Mouse (Mus musculus) ovary, postnatal 36 days (tissue): ENCODE measurements at regions not wholly inside any gene's neighbourhood (a gene's known extent, or its start where the extent isn't known, plus 50 kb on each side); places are given as distances from the start of the nearest gene placed in this dataset.

ENCODE experiments used
- DNase-seq: peaks from one replicate; pipeline ENCODE4 v3.0.0; 2022; ENCODE audit warnings: low spot score, mixed read lengths

- DNase-seq: no peak
Observed at GRCm38 (mm10) chrX:166725761-166726503, 140.4 kb upstream of the Egfl6 start.

- no peak for DNase-seq
Observed at GRCm38 (mm10) chrX:166718075-166718474, 132.6 kb upstream of the Egfl6 start.

- DNase-seq: no peak
Observed at GRCm38 (mm10) chrX:166709306-166709705, 123.8 kb upstream of the Egfl6 start.

GRCm38 (mm10) chrX:166708106-166708505, 122.6 kb upstream of the Egfl6 start:
- DNase-seq: no peak

GRCm38 (mm10) chrX:166707029-166707428, 121.5 kb upstream of the Egfl6 start:
- DNase-seq: no peak

GRCm38 (mm10) chrX:166704311-166704710, 118.8 kb upstream of the Egfl6 start:
- DNase-seq: no peak

- DNase-seq: no peak
Observed at GRCm38 (mm10) chrX:166694219-166694618, 108.7 kb upstream of the Egfl6 start.

GRCm38 (mm10) chrX:166688779-166689178, 103.3 kb upstream of the Egfl6 start:
- DNase-seq: no peak

GRCm38 (mm10) chrX:166673404-166673803, 87.9 kb upstream of the Egfl6 start:
- DNase-seq: no peak

- DNase-seq: no peak
Observed at GRCm38 (mm10) chrX:166672617-166673016, 87.1 kb upstream of the Egfl6 start.

- DNase-seq: no peak
Observed at GRCm38 (mm10) chrX:166671853-166672252, 86.3 kb upstream of the Egfl6 start.

- no peak for DNase-seq
Observed at GRCm38 (mm10) chrX:166666304-166666703, 80.8 kb upstream of the Egfl6 start.

GRCm38 (mm10) chrX:166661808-166662207, 76.3 kb upstream of the Egfl6 start:
- peak; percentile 15 for DNase-seq

- peak; percentile 42 for DNase-seq
Observed at GRCm38 (mm10) chrX:166661043-166661718, 75.7 kb upstream of the Egfl6 start.

- DNase-seq: no peak
Observed at GRCm38 (mm10) chrX:166660715-166661042, 75.2 kb upstream of the Egfl6 start.

GRCm38 (mm10) chrX:166652400-166652799, 66.9 kb upstream of the Egfl6 start:
- no peak for DNase-seq

GRCm38 (mm10) chrX:166645713-166646112, 60.2 kb upstream of the Egfl6 start:
- DNase-seq: no peak

GRCm38 (mm10) chrX:166641256-166641655, 55.7 kb upstream of the Egfl6 start:
- DNase-seq: no peak

- no peak for DNase-seq
Observed at GRCm38 (mm10) chrX:166640258-166640657, 54.7 kb upstream of the Egfl6 start.
